Mouse (Mus musculus): ENCODE data around the gene Purb. TPM values are rescaled to one million over a fixed set of nuclear protein-coding genes. Genes with fewer than 3 reads are reported as not detected.
"Not testable (repeated sequence)": the region's sequence is repeated elsewhere in the genome, so short reads cannot be mapped to it uniquely, and the experiment has no call there.

Purb gene
- polyA plus RNA-seq, 1 experiment from 2014 or later, result 28.7 TPM

GRCm38 (mm10) chr11:6440171-6440570, 35.5 kb downstream of the Purb start:
- Histone ChIP-seq H3K9ac (no peak overlapping the region), H3K9me3 (no peaks in the 10 kb centered on the region), H3K27me3 (replicated peaks) (no peaks in the 10 kb centered on the region), H3K4me3 (replicated peaks) (no peak overlapping the region), H3K27ac (no peak overlapping the region), H3K4me1 (0 out of 2 replicates have a peak, but pooled peaks cover 4% of the 10 kb centered on the region), H3K36me3 (peaks cover 14% of the 10 kb centered on the region; the same call in 1 of the 2 replicates), H3K4me2 (no peak overlapping the region)
- 89% methylated on average over 4 of the region's 4 CpGs for WGBS
- ATAC-seq (ENCODE audit: insufficient read depth, low FRiP score, low read depth), result no peak

GRCm38 (mm10) chr11:6437667-6438066, 38.0 kb downstream of the Purb start:
- H3K4me3 ChIP-seq (replicated peaks), result no peak overlapping the region
- H3K27ac ChIP-seq, result no peak overlapping the region
- no peaks in the 10 kb centered on the region for H3K27me3 ChIP-seq (replicated peaks)
- no peak overlapping the region for H3K4me2 ChIP-seq
- H3K36me3 ChIP-seq, result peaks cover 23% of the 10 kb centered on the region; the same call in 1 of the 2 replicates
- no peaks in the 10 kb centered on the region for H3K9me3 ChIP-seq
- H3K4me1 ChIP-seq, result no peaks in the 10 kb centered on the region
- no peak overlapping the region for H3K9ac ChIP-seq
- ATAC-seq (ENCODE audit: insufficient read depth, low FRiP score, low read depth), result no peak
- WGBS, result 96% methylated on average over 2 of the region's 2 CpGs

- H3K36me3 ChIP-seq, result peaks cover 33% of the 10 kb centered on the region
- WGBS, result 71% methylated on average over 8 of the region's 8 CpGs
- no peak for ATAC-seq (ENCODE audit: insufficient read depth, low FRiP score, low read depth)
These were observed 39.3 kb downstream of the Purb start for GRCm38 (mm10) chr11:6436442-6436841.

GRCm38 (mm10) chr11:6430186-6430585, 45.5 kb downstream of the Purb start:
- peaks cover 57% of the 10 kb centered on the region for H3K36me3 ChIP-seq

More at GRCm38 (mm10) chr11:6436442-6436841, 39.3 kb downstream of the Purb start:
- no peaks in the 10 kb centered on the region for H3K27me3 ChIP-seq (replicated peaks)
- no peak overlapping the region for H3K27ac ChIP-seq
- H3K4me3 ChIP-seq (replicated peaks), result no peak overlapping the region
- H3K9me3 ChIP-seq, result no peaks in the 10 kb centered on the region
- no peak overlapping the region for H3K4me2 ChIP-seq
- H3K9ac ChIP-seq, result no peak overlapping the region
- no peaks in the 10 kb centered on the region for H3K4me1 ChIP-seq

GRCm38 (mm10) chr11:6420722-6421350, 54.9 kb downstream of the Purb start:
- no peaks in the 10 kb centered on the region for H3K9me3 ChIP-seq
- H3K27ac ChIP-seq, result no peak overlapping the region
- 58% methylated on average over 2 of the region's 2 CpGs for WGBS
- H3K36me3 ChIP-seq, result peaks cover 32% of the 10 kb centered on the region
- H3K9ac ChIP-seq, result no peak overlapping the region
- peaks cover 13% of the 10 kb centered on the region; the same call in 1 of the 2 replicates for H3K4me1 ChIP-seq
- no peak overlapping the region for H3K4me2 ChIP-seq
- H3K4me3 ChIP-seq (replicated peaks), result no peak overlapping the region
- no peaks in the 10 kb centered on the region for H3K27me3 ChIP-seq (replicated peaks)
- no peak for ATAC-seq (ENCODE audit: insufficient read depth, low FRiP score, low read depth)

More at GRCm38 (mm10) chr11:6430186-6430585, 45.5 kb downstream of the Purb start:
- no peak for ATAC-seq (ENCODE audit: insufficient read depth, low FRiP score, low read depth)
- Histone ChIP-seq H3K27ac (no peak overlapping the region), H3K4me3 (replicated peaks) (no peak overlapping the region), H3K27me3 (replicated peaks) (no peaks in the 10 kb centered on the region), H3K4me2 (no peak overlapping the region), H3K4me1 (no peaks in the 10 kb centered on the region), H3K9ac (no peak overlapping the region), H3K9me3 (no peaks in the 10 kb centered on the region)
- WGBS, result 93% methylated on average over 7 of the region's 7 CpGs

- no peak for ATAC-seq (ENCODE audit: insufficient read depth, low FRiP score, low read depth)
- Histone ChIP-seq H3K4me3 (replicated peaks) (no peak overlapping the region), H3K9me3 (no peaks in the 10 kb centered on the region), H3K4me2 (no peak overlapping the region), H3K9ac (no peak overlapping the region), H3K27ac (no peak overlapping the region), H3K36me3 (peaks cover 30% of the 10 kb centered on the region), H3K4me1 (peaks cover 13% of the 10 kb centered on the region; the same call in 1 of the 2 replicates), H3K27me3 (replicated peaks) (no peaks in the 10 kb centered on the region)
- WGBS, result 19% methylated on average over 1 of the region's 1 CpGs
These were observed 55.4 kb downstream of the Purb start for GRCm38 (mm10) chr11:6420283-6420703.

- not testable (repeated sequence) for H3K4me3 ChIP-seq (replicated peaks); H3K9me3 ChIP-seq; H3K27ac ChIP-seq; ATAC-seq (ENCODE audit: insufficient read depth, low FRiP score, low read depth); H3K9ac ChIP-seq; H3K4me2 ChIP-seq; H3K27me3 ChIP-seq (replicated peaks)
- 64% methylated on average over 4 of the region's 4 CpGs for WGBS
- Histone ChIP-seq H3K36me3 (peaks cover 22% of the 10 kb centered on the region), H3K4me1 (peaks cover 13% of the 10 kb centered on the region; the same call in 1 of the 2 replicates)
These were observed 56.6 kb downstream of the Purb start for GRCm38 (mm10) chr11:6419156-6419555.

GRCm38 (mm10) chr11:6418751-6419150, 57.0 kb downstream of the Purb start:
- H3K27ac ChIP-seq, result no peak overlapping the region
- ATAC-seq (ENCODE audit: insufficient read depth, low FRiP score, low read depth), result no peak
- peaks cover 22% of the 10 kb centered on the region for H3K36me3 ChIP-seq
- H3K9me3 ChIP-seq, result no peaks in the 10 kb centered on the region
- peaks cover 13% of the 10 kb centered on the region; the same call in 1 of the 2 replicates for H3K4me1 ChIP-seq
- no peaks in the 10 kb centered on the region for H3K27me3 ChIP-seq (replicated peaks)
- H3K9ac ChIP-seq, result no peak overlapping the region
- no peak overlapping the region for H3K4me2 ChIP-seq
- H3K4me3 ChIP-seq (replicated peaks), result 0 out of 2 replicates have a peak overlapping the region, but pooled peaks have one; percentile 7
- 84% methylated on average over 5 of the region's 5 CpGs for WGBS

Small RNA genes within 50 kb of the gene (microRNA-seq; reads per million reads assigned to microRNA genes)
- not detected for gene Gm22123

Other genes with a start within 250 kb of the Purb start
- gene Npc1l1, start 245.8 kb downstream of the Purb start, polyA plus RNA-seq (2015; fragmentation: Nextera tagmentation; extraction: Ambion mirVana), result 2.0 and 2.3 TPM in 2 replicates
- gene Ddx56, start 208.1 kb downstream of the Purb start, polyA plus RNA-seq (2015; fragmentation: Nextera tagmentation; extraction: Ambion mirVana), result 87.6 and 98.3 TPM in 2 replicates
- gene Tmed4, start 201.0 kb downstream of the Purb start, polyA plus RNA-seq (2015; fragmentation: Nextera tagmentation; extraction: Ambion mirVana), result 116 TPM in 2 replicates
- 100 and 115 TPM in 2 replicates for gene Ogdh, start 184.3 kb downstream of the Purb start, polyA plus RNA-seq (2015; fragmentation: Nextera tagmentation; extraction: Ambion mirVana)
- 10.7 and 11.1 TPM in 2 replicates for gene Zmiz2, start 86.8 kb downstream of the Purb start, polyA plus RNA-seq (2015; fragmentation: Nextera tagmentation; extraction: Ambion mirVana)
- 5,074 and 5,744 TPM in 2 replicates for gene Ppia, start 60.5 kb downstream of the Purb start, polyA plus RNA-seq (2015; fragmentation: Nextera tagmentation; extraction: Ambion mirVana)
- 399 and 425 TPM in 2 replicates for gene H2afv, start 31.5 kb downstream of the Purb start, polyA plus RNA-seq (2015; fragmentation: Nextera tagmentation; extraction: Ambion mirVana)
- gene Myo1g, start 45.0 kb upstream of the Purb start, polyA plus RNA-seq (2015; fragmentation: Nextera tagmentation; extraction: Ambion mirVana), result 3.5 and 4.3 TPM in 2 replicates
- gene Ccm2, start 71.0 kb upstream of the Purb start, polyA plus RNA-seq (2015; fragmentation: Nextera tagmentation; extraction: Ambion mirVana), result 75.4 and 76.3 TPM in 2 replicates
- 5.7 and 8.2 TPM in 2 replicates for gene Nacad, start 130.1 kb upstream of the Purb start, polyA plus RNA-seq (2015; fragmentation: Nextera tagmentation; extraction: Ambion mirVana)
- gene Tbrg4, start 150.2 kb upstream of the Purb start, polyA plus RNA-seq (2015; fragmentation: Nextera tagmentation; extraction: Ambion mirVana), result 41.6 and 50.2 TPM in 2 replicates
- gene Wap, start 162.7 kb upstream of the Purb start, polyA plus RNA-seq (2015; fragmentation: Nextera tagmentation; extraction: Ambion mirVana), result not detected in 2 replicates
- 7.0 and 8.3 TPM in 2 replicates for gene Ramp3, start 182.6 kb upstream of the Purb start, polyA plus RNA-seq (2015; fragmentation: Nextera tagmentation; extraction: Ambion mirVana)